Mouse (Mus musculus) kidney, adult 2 months (tissue): ENCODE measurements at regions not wholly inside any gene's neighbourhood (a gene's known extent, or its start where the extent isn't known, plus 50 kb on each side); places are given as distances from the start of the nearest gene placed in this dataset.

Experiments used
- CTCF ChIP-seq: fragments of 200-500 bp; conservative IDR thresholded peaks from 2 replicates; pipeline ENCODE4 v1.5.1; 2011; ENCODE audit warnings: low read depth, mild to moderate bottlenecking, control low read depth, low read length, moderate library complexity, mixed read lengths; ENCODE audit not compliant: insufficient read depth, insufficient read length
- POLR2A ChIP-seq: fragments of 200-500 bp; IDR thresholded peaks from one replicate; pipeline ENCODE4 v1.6.1; 2011; ENCODE audit warnings: low read depth, low read length, control low read depth

- TF ChIP-seq POLR2A (no peak), CTCF (no peak)
These were observed 628.5 kb upstream of the 4930452B06Rik start for GRCm38 (mm10) chr14:9294555-9294954.
